Mouse (Mus musculus) liver, embryonic 11.5 days (tissue): ENCODE measurements around the gene Nebl. TPM values are rescaled to one million over a fixed set of nuclear protein-coding genes. Genes with fewer than 3 reads are reported as not detected.

Experiments
- ATAC-seq: fragments of 200-750 bp; cut with Nextera tagmentation; replicated peaks from 2 replicates; pipeline ENCODE4 v1.8.0; 2017; ENCODE audit warnings: moderate number of reproducible peaks, mild to moderate bottlenecking, moderate TSS enrichment, moderate library complexity; ENCODE audit not compliant: low FRiP score
- DNase-seq: peaks from one replicate; pipeline ENCODE4 v3.0.0-alpha.2; 2017; ENCODE audit warnings: low spot score
- H3K27ac ChIP-seq: fragments of 300-500 bp; sonication (generic); 2 replicates; pipeline ENCODE4 v1.5.1; 2014; ENCODE audit warnings: mild to moderate bottlenecking, low read depth, low read length, control low read depth
- H3K27me3 ChIP-seq: fragments of 300-500 bp; sonication (generic); replicated peaks from 2 replicates; pipeline ENCODE4 v1.6.1; 2014; ENCODE audit warnings: low read length, mixed read lengths; ENCODE audit not compliant: control insufficient read depth, insufficient read depth
- H3K36me3 ChIP-seq: fragments of 300-500 bp; sonication (generic); 2 replicates; pipeline ENCODE4 v1.6.1; 2014; ENCODE audit warnings: mild to moderate bottlenecking, low read length, moderate library complexity, mixed read lengths; ENCODE audit not compliant: control insufficient read depth, insufficient read depth
- H3K4me1 ChIP-seq: fragments of 300-500 bp; sonication (generic); replicated peaks from 2 replicates; pipeline ENCODE4 v1.6.1; 2014; ENCODE audit warnings: low read length, mixed read lengths; ENCODE audit not compliant: control insufficient read depth, insufficient read depth
- H3K4me2 ChIP-seq: fragments of 300-500 bp; sonication (generic); 2 replicates; pipeline ENCODE4 v1.6.1; 2014; ENCODE audit warnings: mild to moderate bottlenecking, control low read depth, moderate library complexity
- H3K4me3 ChIP-seq: fragments of 300-500 bp; sonication (generic); 2 replicates; pipeline ENCODE4 v1.5.1; 2014; ENCODE audit warnings: low read depth, low read length, control low read depth
- H3K9ac ChIP-seq: fragments of 300-500 bp; sonication (generic); 2 replicates; pipeline ENCODE4 v1.6.1; 2014; ENCODE audit warnings: low read depth, low read length, control low read depth
- H3K9me3 ChIP-seq: fragments of 300-500 bp; sonication (generic); 2 replicates; pipeline ENCODE4 v1.6.1; 2016; ENCODE audit warnings: low read length, inconsistent platforms, mixed read lengths; ENCODE audit not compliant: control insufficient read depth
- WGBS: fragments of 180-500 bp; shearing (Covaris S2); extraction: QIAGEN DNeasy Blood & Tissue Kit; methylation state at CpG from one replicate; pipeline ENCODE4 v1.1.7; 2014; 5-methylcytosine and 5-hydroxymethylcytosine counted together
- polyA plus RNA-seq: library from polyadenylated mRNA; unstranded; fragments of >200 nt; fragmentation: Nextera tagmentation; extraction: Ambion mirVana; gene quantifications from 2 replicates; pipeline ENCODE4 v1.2.1, GENCODE M21; 2014

Gene Nebl
- polyA plus RNA-seq, 1 experiment from 2014 or later: 3.1 TPM

GRCm38 (mm10) chr2:17525211-17525610 lies 206.1 kb downstream of the Nebl start:
- Histone ChIP-seq H3K27ac (no peak overlapping the region), H3K9ac (no peak overlapping the region), H3K27me3 (no peaks in the 10 kb centered on the region), H3K9me3 (no peaks in the 10 kb centered on the region), H3K4me3 (no peak overlapping the region), H3K4me1 (no peaks in the 10 kb centered on the region), H3K36me3 (no peaks in the 10 kb centered on the region), H3K4me2 (no peak overlapping the region)
- DNase-seq: no peak
- ATAC-seq: no peak
- 68% methylated on average over 4 of the region's 4 CpGs for WGBS

- H3K4me3 ChIP-seq: no peak overlapping the region
- no peak overlapping the region for H3K27ac ChIP-seq
- no peak overlapping the region for H3K9ac ChIP-seq
- no peaks in the 10 kb centered on the region for H3K9me3 ChIP-seq
- H3K27me3 ChIP-seq: no peaks in the 10 kb centered on the region
- DNase-seq: no peak
- H3K4me2 ChIP-seq: no peak overlapping the region
- H3K36me3 ChIP-seq: no peaks in the 10 kb centered on the region
- no peak for ATAC-seq
- H3K4me1 ChIP-seq: no peaks in the 10 kb centered on the region
- WGBS: 55% methylated on average over 10 of the region's 10 CpGs
Measured at GRCm38 (mm10) chr2:17524205-17524978, 206.9 kb downstream of the Nebl start.

- H3K9ac ChIP-seq: no peak overlapping the region
- no peak overlapping the region for H3K4me3 ChIP-seq
- WGBS: 16% methylated on average over 4 of the region's 4 CpGs
- no peaks in the 10 kb centered on the region for H3K36me3 ChIP-seq
- no peak overlapping the region for H3K27ac ChIP-seq
- H3K4me2 ChIP-seq: no peak overlapping the region
- no peaks in the 10 kb centered on the region for H3K9me3 ChIP-seq
- ATAC-seq (no peak; the same call in 1 of the 2 replicates), DNase-seq (no peak)
- H3K4me1 ChIP-seq: no peaks in the 10 kb centered on the region
- H3K27me3 ChIP-seq: no peaks in the 10 kb centered on the region
Measured at GRCm38 (mm10) chr2:17523791-17524190, 207.5 kb downstream of the Nebl start.

GRCm38 (mm10) chr2:17515686-17516085 lies 215.6 kb downstream of the Nebl start:
- Histone ChIP-seq H3K27me3 (no peaks in the 10 kb centered on the region), H3K4me3 (no peak overlapping the region), H3K27ac (no peak overlapping the region), H3K4me2 (no peak overlapping the region), H3K9me3 (no peaks in the 10 kb centered on the region), H3K9ac (no peak overlapping the region), H3K4me1 (no peaks in the 10 kb centered on the region), H3K36me3 (no peaks in the 10 kb centered on the region)
- DNase-seq (no peak), ATAC-seq (no peak)
- 83% methylated on average over 2 of the region's 2 CpGs for WGBS

- Histone ChIP-seq H3K4me1 (no peaks in the 10 kb centered on the region), H3K36me3 (no peaks in the 10 kb centered on the region), H3K9ac (no peak overlapping the region), H3K4me3 (no peak overlapping the region), H3K4me2 (no peak overlapping the region), H3K27ac (no peak overlapping the region), H3K27me3 (no peaks in the 10 kb centered on the region), H3K9me3 (no peaks in the 10 kb centered on the region)
- ATAC-seq (no peak), DNase-seq (no peak)
- WGBS: 78% methylated on average over 12 of the region's 12 CpGs
Measured at GRCm38 (mm10) chr2:17514765-17515164, 216.5 kb downstream of the Nebl start.

GRCm38 (mm10) chr2:17509942-17510341 lies 221.3 kb downstream of the Nebl start:
- H3K4me3 ChIP-seq: no peak overlapping the region
- no peak overlapping the region for H3K4me2 ChIP-seq
- no peak overlapping the region for H3K27ac ChIP-seq
- no peak overlapping the region for H3K9ac ChIP-seq
- WGBS: 43% methylated on average over 1 of the region's 1 CpGs
- H3K27me3 ChIP-seq: no peaks in the 10 kb centered on the region
- H3K36me3 ChIP-seq: no peaks in the 10 kb centered on the region
- no peaks in the 10 kb centered on the region for H3K4me1 ChIP-seq
- ATAC-seq: no peak
- H3K9me3 ChIP-seq: no peaks in the 10 kb centered on the region
- DNase-seq: no peak

- Histone ChIP-seq H3K27me3 (no peaks in the 10 kb centered on the region), H3K9ac (no peak overlapping the region), H3K36me3 (no peaks in the 10 kb centered on the region), H3K4me1 (no peaks in the 10 kb centered on the region), H3K4me3 (no peak overlapping the region), H3K27ac (no peak overlapping the region), H3K4me2 (no peak overlapping the region), H3K9me3 (no peaks in the 10 kb centered on the region)
- WGBS: 78% methylated on average over 2 of the region's 2 CpGs
- ATAC-seq (no peak), DNase-seq (no peak)
Measured at GRCm38 (mm10) chr2:17507362-17507761, 223.9 kb downstream of the Nebl start.

GRCm38 (mm10) chr2:17504115-17504774 lies 227.0 kb downstream of the Nebl start:
- ATAC-seq (no peak), DNase-seq (no peak)
- no peak overlapping the region for H3K9ac ChIP-seq
- no peaks in the 10 kb centered on the region for H3K27me3 ChIP-seq
- no peaks in the 10 kb centered on the region for H3K9me3 ChIP-seq
- H3K4me2 ChIP-seq: no peak overlapping the region
- H3K36me3 ChIP-seq: no peaks in the 10 kb centered on the region
- no peak overlapping the region for H3K4me3 ChIP-seq
- H3K27ac ChIP-seq: no peak overlapping the region
- 77% methylated on average over 6 of the region's 6 CpGs for WGBS
- no peaks in the 10 kb centered on the region for H3K4me1 ChIP-seq

GRCm38 (mm10) chr2:17501075-17501474 lies 230.2 kb downstream of the Nebl start:
- Histone ChIP-seq H3K27ac (no peak overlapping the region), H3K4me3 (no peak overlapping the region), H3K9ac (no peak overlapping the region), H3K36me3 (no peaks in the 10 kb centered on the region), H3K9me3 (no peaks in the 10 kb centered on the region), H3K27me3 (no peaks in the 10 kb centered on the region), H3K4me2 (no peak overlapping the region), H3K4me1 (no peaks in the 10 kb centered on the region)
- ATAC-seq: no peak
- DNase-seq: no peak
- 86% methylated on average over 3 of the region's 3 CpGs for WGBS
